ENCODE assay signal across 7 mouse cellular contexts in the genomic region with DNA sequence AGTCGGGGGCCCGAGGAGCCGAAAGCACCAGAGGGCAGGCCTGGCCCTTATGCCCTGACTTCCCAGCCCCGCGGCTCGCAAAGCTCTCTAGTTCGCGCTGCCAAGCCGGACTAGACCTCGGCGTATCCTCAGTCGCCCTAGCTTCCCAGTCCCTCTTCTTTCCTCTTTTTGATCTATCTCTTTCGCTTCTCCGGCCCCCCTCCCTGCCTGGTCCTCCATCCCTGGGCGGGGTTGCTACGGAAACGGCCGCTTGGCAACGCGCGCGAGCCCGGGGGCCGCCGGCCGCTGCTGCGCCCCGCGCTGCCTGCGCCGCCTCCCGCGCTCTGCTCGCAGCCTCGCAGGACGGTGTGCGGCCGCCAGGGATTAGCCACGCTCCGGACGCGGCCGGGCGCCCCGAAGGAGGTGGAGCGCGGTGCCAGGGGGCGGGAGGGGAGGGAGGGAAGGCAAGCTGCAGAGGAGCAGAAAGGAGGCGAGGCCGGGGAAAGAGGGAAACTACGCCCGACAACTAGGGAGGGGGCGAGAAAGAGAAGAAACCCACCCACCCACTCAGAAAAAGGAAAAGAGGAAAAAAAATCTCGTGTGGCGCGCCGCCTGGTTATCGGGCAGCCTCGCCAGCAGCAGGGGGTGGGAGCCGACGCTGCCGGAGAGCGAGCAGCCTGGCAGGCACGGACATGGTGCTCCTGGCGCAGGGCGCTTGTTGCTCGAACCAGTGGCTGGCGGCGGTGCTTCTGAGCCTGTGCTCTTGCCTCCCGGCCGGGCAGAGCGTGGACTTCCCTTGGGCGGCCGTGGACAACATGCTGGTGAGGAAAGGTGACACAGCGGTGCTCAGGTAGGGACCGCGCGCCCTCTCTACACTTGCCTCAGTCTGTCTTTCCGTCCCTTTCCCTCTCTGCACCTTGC. TPM values are rescaled to one million over a fixed set of nuclear protein-coding genes. Genes with fewer than 3 reads are reported as not detected.
A peak's percentile ranks its signal among the peaks of the same experiment; 100 is the strongest.
DNase-seq lines count a peak whose midpoint lies in the region; ATAC-seq and TF ChIP-seq lines count a peak whose summit lies in the region.

A gene (plus strand): TSS at position 271 of the 900 bp plus-strand sequence.

- DNase-seq in heart, embryonic 10.5 days (ENCODE audit: low spot score): peak; percentile 79
- peak; percentile 73 for DNase-seq in kidney, postnatal 0 days (ENCODE audit: low spot score)
- DNase-seq in midbrain, postnatal 0 days (ENCODE audit: low spot score): peak; percentile 87

- peak; percentile 79 for ATAC-seq in kidney, postnatal 0 days (replicated peaks; ENCODE audit: low FRiP score, low read depth)
- ATAC-seq in limb, embryonic 15.5 days (ENCODE audit: insufficient number of reproducible peaks, low FRiP score, low TSS enrichment, low read depth): peak; percentile 33
- ATAC-seq in midbrain, postnatal 0 days (ENCODE audit: low FRiP score): peak; percentile 76

- peak within 1 kb of the TSS; percentile 71 for H3K4me3 ChIP-seq in brown adipose tissue, adult 24 weeks (ENCODE audit: insufficient read depth, low read depth, low read length)
- H3K4me3 ChIP-seq in embryonic fibroblast, embryonic 13.5 days (ENCODE audit: insufficient read depth, low read length): peak within 1 kb of the TSS; percentile 75
- peak within 1 kb of the TSS; percentile 77 for H3K4me3 ChIP-seq in heart, embryonic 10.5 days
- H3K4me3 ChIP-seq in kidney, postnatal 0 days (replicated peaks; ENCODE audit: low read depth, low read length): peak within 1 kb of the TSS; percentile 60
- peak within 1 kb of the TSS; percentile 63 for H3K4me3 ChIP-seq in limb, embryonic 15.5 days
- H3K4me3 ChIP-seq in midbrain, postnatal 0 days (ENCODE audit: low read depth, low read length): peak within 1 kb of the TSS; percentile 80
- H3K4me3 ChIP-seq in testis, adult 2 months (ENCODE audit: control insufficient read depth, low read depth, low read length): peak within 1 kb of the TSS; percentile 85

- no peak for TF ChIP-seq CTCF in embryonic fibroblast, embryonic 13.5 days (IDR thresholded peaks at IDR 0.05; ENCODE audit: borderline replicate concordance, insufficient read depth, low read length)
- TF ChIP-seq CTCF in kidney, postnatal 0 days (IDR thresholded peaks at IDR 0.05; ENCODE audit: low read depth): no peak
- TF ChIP-seq CTCF in midbrain, postnatal 0 days (IDR thresholded peaks at IDR 0.05): no peak; the same call in 1 of the 2 replicates
- TF ChIP-seq CTCF in testis, adult 2 months (IDR thresholded peaks at IDR 0.05; ENCODE audit: control insufficient read depth, insufficient read depth, insufficient replicate concordance, low read depth, low read length): no peak

- H3K4me2 ChIP-seq in kidney, postnatal 0 days (ENCODE audit: low read length): peak within 1 kb of the TSS; percentile 64
- peak within 1 kb of the TSS; percentile 90 for H3K4me2 ChIP-seq in limb, embryonic 15.5 days
- H3K4me2 ChIP-seq in midbrain, postnatal 0 days (ENCODE audit: low read depth, low read length, poor library complexity, severe bottlenecking): peak within 1 kb of the TSS; percentile 54

- no peak; the same call in 1 of the 2 replicates for TF ChIP-seq POLR2A in embryonic fibroblast, embryonic 13.5 days (IDR thresholded peaks at IDR 0.05; ENCODE audit: low read depth, low read length)
- no peak for TF ChIP-seq POLR2A in testis, adult 2 months (IDR thresholded peaks at IDR 0.05; ENCODE audit: control insufficient read depth, low read depth, low read length)

- H3K27me3 ChIP-seq in heart, embryonic 10.5 days (ENCODE audit: insufficient read depth, poor library complexity, severe bottlenecking): peaks cover 61% of the 10 kb centered on the region
- no peaks in the 10 kb centered on the region for H3K27me3 ChIP-seq in kidney, postnatal 0 days (ENCODE audit: insufficient read depth, low read length)
- H3K27me3 ChIP-seq in limb, embryonic 15.5 days: peaks cover 24% of the 10 kb centered on the region
- H3K27me3 ChIP-seq in midbrain, postnatal 0 days (ENCODE audit: insufficient read depth, low read length): no peaks in the 10 kb centered on the region
- H3K27me3 ChIP-seq in testis, adult 2 months (ENCODE audit: control insufficient read depth, insufficient read depth, low read length): no peaks in the 10 kb centered on the region

- no peaks in the 10 kb centered on the region for H3K4me1 ChIP-seq in brown adipose tissue, adult 24 weeks (ENCODE audit: control insufficient read depth, insufficient read depth, insufficient read length, low read length)
- H3K4me1 ChIP-seq in embryonic fibroblast, embryonic 13.5 days (ENCODE audit: control insufficient read depth, insufficient read depth, low read length): peaks cover 6% of the 10 kb centered on the region
- H3K4me1 ChIP-seq in heart, embryonic 10.5 days: peaks cover 4% of the 10 kb centered on the region; the same call in 1 of the 2 replicates
- peaks cover 5% of the 10 kb centered on the region; the same call in 1 of the 2 replicates for H3K4me1 ChIP-seq in kidney, postnatal 0 days (replicated peaks; ENCODE audit: insufficient read depth, low read length)
- H3K4me1 ChIP-seq in limb, embryonic 15.5 days: peaks cover 24% of the 10 kb centered on the region
- H3K4me1 ChIP-seq in midbrain, postnatal 0 days (ENCODE audit: insufficient read depth, low read length): no peaks in the 10 kb centered on the region
- H3K4me1 ChIP-seq in testis, adult 2 months (ENCODE audit: control insufficient read depth, insufficient read depth, low read length): peaks cover 11% of the 10 kb centered on the region

- under 1% methylated on average over 77 of the region's 79 CpGs for WGBS in heart, embryonic 10.5 days
- WGBS in kidney, postnatal 0 days: under 1% methylated on average over 79 of the region's 79 CpGs
- WGBS in limb, embryonic 15.5 days: under 1% methylated on average over 77 of the region's 79 CpGs
- WGBS in midbrain, postnatal 0 days: under 1% methylated on average over 74 of the region's 79 CpGs

- peak within 1 kb of the TSS; percentile 46; the same call in 1 of the 2 replicates for H3K9ac ChIP-seq in kidney, postnatal 0 days (ENCODE audit: low read depth, low read length)
- peak within 1 kb of the TSS; percentile 18 for H3K9ac ChIP-seq in limb, embryonic 15.5 days
- H3K9ac ChIP-seq in midbrain, postnatal 0 days (replicated peaks; ENCODE audit: low read length, poor library complexity, severe bottlenecking): peak within 1 kb of the TSS; percentile 84

- H3K9me3 ChIP-seq in heart, embryonic 10.5 days: no peaks in the 10 kb centered on the region
- no peaks in the 10 kb centered on the region for H3K9me3 ChIP-seq in kidney, postnatal 0 days (replicated peaks; ENCODE audit: low read length)
- H3K9me3 ChIP-seq in limb, embryonic 15.5 days: no peaks in the 10 kb centered on the region
- H3K9me3 ChIP-seq in midbrain, postnatal 0 days (ENCODE audit: low read length): no peaks in the 10 kb centered on the region

- H3K27ac ChIP-seq in brown adipose tissue, adult 24 weeks (replicated peaks; ENCODE audit: low read depth, low read length): peak within 1 kb of the TSS; percentile 54; the same call in 1 of the 2 replicates
- H3K27ac ChIP-seq in embryonic fibroblast, embryonic 13.5 days (ENCODE audit: insufficient read depth, low read length): peak within 1 kb of the TSS; percentile 11; the same call in 1 of the 2 replicates
- peak within 1 kb of the TSS; percentile 77 for H3K27ac ChIP-seq in heart, embryonic 10.5 days
- H3K27ac ChIP-seq in kidney, postnatal 0 days: 0 out of 2 replicates have a peak within 1 kb of the TSS, but pooled peaks have one; percentile 42
- peak within 1 kb of the TSS; percentile 87 for H3K27ac ChIP-seq in limb, embryonic 15.5 days
- peak within 1 kb of the TSS; percentile 95 for H3K27ac ChIP-seq in midbrain, postnatal 0 days (ENCODE audit: low read depth, low read length)
- peak within 1 kb of the TSS; percentile 32 for H3K27ac ChIP-seq in testis, adult 2 months (ENCODE audit: control insufficient read depth, insufficient read depth, low read depth, low read length)

- no peaks in the 10 kb centered on the region for H3K36me3 ChIP-seq in heart, embryonic 10.5 days
- H3K36me3 ChIP-seq in kidney, postnatal 0 days (ENCODE audit: insufficient read depth, low read length): no peaks in the 10 kb centered on the region
- no peaks in the 10 kb centered on the region for H3K36me3 ChIP-seq in limb, embryonic 15.5 days
- H3K36me3 ChIP-seq in midbrain, postnatal 0 days (ENCODE audit: insufficient read depth, low read length): no peaks in the 10 kb centered on the region
- H3K36me3 ChIP-seq in testis, adult 2 months (ENCODE audit: control insufficient read depth, insufficient read depth, low read length): no peaks in the 10 kb centered on the region; the same call in 1 of the 2 replicates

RNA-seq across cellular contexts. Expression of the gene that starts here (rescaled TPM):
- 12.2 and 16.4 TPM in 2 replicates for polyA plus RNA-seq in brown adipose tissue, adult 24 weeks (2012; ENCODE audit: insufficient read depth, insufficient read length, missing spikeins)
- polyA plus RNA-seq in embryonic fibroblast, embryonic 13.5 days (2011; ENCODE audit: insufficient read length, low read depth, missing spikeins): 2.2 and 2.4 TPM in 2 replicates
- polyA plus RNA-seq in heart, embryonic 10.5 days (2016; fragmentation: Nextera tagmentation; extraction: Ambion mirVana): 1.3 and 2.0 TPM in 2 replicates
- polyA plus RNA-seq in kidney, postnatal 0 days (2015; fragmentation: Nextera tagmentation; extraction: Ambion mirVana): 5.9 and 6.5 TPM in 2 replicates
- 5.8 and 6.8 TPM in 2 replicates for polyA plus RNA-seq in limb, embryonic 15.5 days (2015; fragmentation: Nextera tagmentation; extraction: Ambion mirVana)
- 180 and 218 TPM in 2 replicates for total RNA-seq in midbrain, postnatal 0 days (2014; rRNA removed)
- polyA plus RNA-seq in midbrain, postnatal 0 days (2015; fragmentation: Nextera tagmentation; extraction: Ambion mirVana): 72.4 and 80.2 TPM in 2 replicates
- 0.19 and 0.30 TPM in 2 replicates for polyA plus RNA-seq in testis, adult 2 months (2012; rRNA removed)

Comparison
In these comparisons a context has a peak if more than half of its experiments do, and no peak if none do; other contexts are left out.
1. Peak in every context shown above with its lines: DNase-seq, ATAC-seq, H3K4me3 ChIP-seq and H3K27ac ChIP-seq.
2. H3K27ac ChIP-seq: peak in every context shown above with its lines; median percentile 95 in midbrain, postnatal 0 days; 87 in limb, embryonic 15.5 days; 77 in heart, embryonic 10.5 days; 54 in brown adipose tissue, adult 24 weeks; 42 in kidney, postnatal 0 days; 32 in testis, adult 2 months; 11 in embryonic fibroblast, embryonic 13.5 days.
3. H3K9ac ChIP-seq: peak in every context shown above with its lines; median percentile 84 in midbrain, postnatal 0 days; 46 in kidney, postnatal 0 days; 18 in limb, embryonic 15.5 days.